Mouse (Mus musculus) left cerebral cortex, postnatal 4 days (tissue): ENCODE data around the gene Thrsp. TPM values are rescaled to one million over a fixed set of nuclear protein-coding genes. Genes with fewer than 3 reads are reported as not detected.

Experiments
- DNase-seq: peaks from one replicate; pipeline ENCODE4 v3.0.0-alpha.2; 2022
- intact Hi-C: fragments of 180-260 bp; cut with DNase I; formaldehyde crosslinking; loops from one replicate; pipeline ENCODE4 v1.15.1; 2025
- total RNA-seq, 2 experiments: library from RNA; stranded (reverse); gene quantifications; 2 replicates each; pipeline ENCODE4 v1.2.3; 2021

The Thrsp gene
- total RNA-seq, 2 experiments from 2014 or later: 2.4 to 2.6 TPM

- intact Hi-C loops: no loop called here
- no peak for DNase-seq
These were observed 1.6 kb upstream of the Thrsp start for GRCm38 (mm10) chr7:97419163-97419562.

- no peak for DNase-seq
- intact Hi-C loops: no loop called here
These were observed 1.2 kb upstream of the Thrsp start for GRCm38 (mm10) chr7:97418717-97419116.

- intact Hi-C loops: no loop called here
These were observed 1.1 kb downstream of the Thrsp start for GRCm38 (mm10) chr7:97416473-97416872.

GRCm38 (mm10) chr7:97414915-97415687 lies 2.4 kb downstream of the Thrsp start:
- intact Hi-C loops: no loop called here
- no peak for DNase-seq

More at GRCm38 (mm10) chr7:97416473-97416872, 1.1 kb downstream of the Thrsp start:
- no peak for DNase-seq

GRCm38 (mm10) chr7:97414426-97414825 lies 3.1 kb downstream of the Thrsp start:
- DNase-seq: no peak
- intact Hi-C loops: no loop called here

GRCm38 (mm10) chr7:97413981-97414380 lies 3.5 kb downstream of the Thrsp start:
- no peak for DNase-seq
- intact Hi-C loops: no loop called here

GRCm38 (mm10) chr7:97411575-97411974 lies 6.0 kb downstream of the Thrsp start:
- intact Hi-C loops: no loop called here
- no peak for DNase-seq

- no peak for DNase-seq
- intact Hi-C loops: no loop called here
These were observed 6.4 kb downstream of the Thrsp start for GRCm38 (mm10) chr7:97411106-97411505.

GRCm38 (mm10) chr7:97407145-97407544 lies 10.4 kb downstream of the Thrsp start:
- no peak for DNase-seq
- intact Hi-C loops: no loop called here

- intact Hi-C loops: no loop called here
- DNase-seq: peak; percentile 78
These were observed 17.4 kb downstream of the Thrsp start, which contains the start of gene Ndufc2 for GRCm38 (mm10) chr7:97399960-97400715. TSS of gene Ndufc2 (plus strand) at chr7:97400003.

- intact Hi-C loops: no loop called here
- no peak for DNase-seq
These were observed 18.6 kb downstream of the Thrsp start for GRCm38 (mm10) chr7:97398943-97399342.

GRCm38 (mm10) chr7:97394375-97394774 lies 23.2 kb downstream of the Thrsp start:
- DNase-seq: no peak
- intact Hi-C loops: no loop called here

- intact Hi-C loops: no loop called here
These were observed 25.5 kb downstream of the Thrsp start for GRCm38 (mm10) chr7:97392079-97392445.

GRCm38 (mm10) chr7:97391293-97392078 lies 26.0 kb downstream of the Thrsp start:
- intact Hi-C loops: no loop called here
- no peak for DNase-seq

More at GRCm38 (mm10) chr7:97392079-97392445, 25.5 kb downstream of the Thrsp start:
- no peak for DNase-seq

GRCm38 (mm10) chr7:97388541-97388940 lies 29.0 kb downstream of the Thrsp start:
- no peak for DNase-seq
- intact Hi-C loops: no loop called here

GRCm38 (mm10) chr7:97387561-97388147 lies 29.9 kb downstream of the Thrsp start:
- intact Hi-C loops: no loop called here
- DNase-seq: peak; percentile 25

- intact Hi-C loops: no loop called here
- peak; percentile 90 for DNase-seq
These were observed 30.6 kb downstream of the Thrsp start for GRCm38 (mm10) chr7:97386806-97387370.

- no peak for DNase-seq
- intact Hi-C loops: no loop called here
These were observed 31.3 kb downstream of the Thrsp start for GRCm38 (mm10) chr7:97386106-97386805.

- intact Hi-C loops: no loop called here
- DNase-seq: no peak
These were observed 33.9 kb downstream of the Thrsp start for GRCm38 (mm10) chr7:97383496-97384132.
